Mouse (Mus musculus) cortical plate, adult 2 months (tissue): ENCODE results near the gene Fam198b.

Experiments
- CTCF ChIP-seq: fragments of 200-500 bp; IDR thresholded peaks from 2 replicates; pipeline ENCODE4 v1.5.1; 2011; ENCODE audit warnings: mild to moderate bottlenecking, control low read depth, low read length; ENCODE audit not compliant: insufficient read depth; ENCODE audit errors: extremely low read depth
- POLR2A ChIP-seq: fragments of 200-500 bp; IDR thresholded peaks from 2 replicates; pipeline ENCODE4 v1.6.1; 2011; ENCODE audit warnings: mild to moderate bottlenecking, low read length, control low read depth; ENCODE audit not compliant: insufficient read depth; ENCODE audit errors: extremely low read depth

- TF ChIP-seq CTCF, result no peak
- TF ChIP-seq POLR2A, result no peak
Measured at GRCm38 (mm10) chr3:79842616-79843016, 41.7 kb upstream of the Fam198b start.
